Comparison of ENCODE assay signal across 8 mouse cellular contexts in genomic region chr15:27715331-27715730, GRCm38 (mm10). TPM values are rescaled to one million over a fixed set of nuclear protein-coding genes. Genes with fewer than 3 reads are reported as not detected.
DNase-seq lines count a peak whose midpoint lies in the region; ATAC-seq lines count a peak whose summit lies in the region.

No protein-coding gene starts in this region.

- no peaks in the 10 kb centered on the region for H3K27me3 ChIP-seq in heart, embryonic 14.5 days (ENCODE audit: control insufficient read depth, insufficient read depth, low read length)

- WGBS in heart, embryonic 14.5 days = 33% methylated on average over 3 of the region's 3 CpGs

- no peak overlapping the region for H3K4me2 ChIP-seq in heart, embryonic 14.5 days (ENCODE audit: low read length)

- 0 out of 2 replicates have a peak overlapping the region, but pooled peaks have one; percentile 38 for H3K9ac ChIP-seq in heart, embryonic 14.5 days (ENCODE audit: low read length)

- no peaks in the 10 kb centered on the region for H3K9me3 ChIP-seq in heart, embryonic 14.5 days (ENCODE audit: control insufficient read depth, low read length)

- ATAC-seq in heart, embryonic 14.5 days (ENCODE audit: insufficient number of reproducible peaks, insufficient read depth, low FRiP score, low read depth) = no peak

- intact Hi-C loops in left cerebral cortex, postnatal 25 days (cut with DNase I) = loop anchor here (1.0 to 10.0 kb wide), 2 partner anchors 56 to 401 kb away; no protein-coding TSS in a partner anchor

- H3K27ac ChIP-seq in heart, embryonic 14.5 days (replicated peaks in 1 of 2; ENCODE audit: control insufficient read depth in 1 of 2, insufficient read depth in 1 of 2, low read depth in 2 of 2, low read length in 2 of 2) = no peak overlapping the region

- H3K4me3 ChIP-seq in heart, embryonic 14.5 days (ENCODE audit: control insufficient read depth in 1 of 2, insufficient read depth in 1 of 2, low read depth in 1 of 2, low read length in 2 of 2) = no peak overlapping the region

- H3K36me3 ChIP-seq in heart, embryonic 14.5 days (ENCODE audit: control insufficient read depth, insufficient read depth, low read length) = no peaks in the 10 kb centered on the region

- no peaks in the 10 kb centered on the region for H3K4me1 ChIP-seq in heart, embryonic 14.5 days (ENCODE audit: control insufficient read depth in 2 of 2, insufficient read depth in 2 of 2, low read length in 2 of 2)

- no peak for DNase-seq in heart, adult 11 months
- peak; percentile 56 to 57 for DNase-seq in B cell, adult 2 months
- peak; percentile 73 for DNase-seq in NIH3T3 (ENCODE audit: low read depth)
- peak; percentile 34 to 35 for DNase-seq in frontal cortex, postnatal 25 days (ENCODE audit: low spot score in 2 of 2)
- DNase-seq in left cerebral cortex, postnatal 25 days (ENCODE audit: low spot score in 2 of 2) = peak; percentile 65 to 83
- peak; percentile 52 for DNase-seq in retina, embryonic 14.5 days (ENCODE audit: low spot score)
- no peak for DNase-seq in urinary bladder, postnatal 10 days (ENCODE audit: low spot score)

RNA-seq across cellular contexts. Expression of gene Otulinl, which starts 34.0 kb away (rescaled TPM):
- 4.4 and 4.7 TPM in 2 replicates for polyA plus RNA-seq in heart, embryonic 14.5 days (2014; fragmentation: Nextera tagmentation; extraction: Ambion mirVana)
- 10 to 100 TPM; 32.3 to 38.7 TPM for total RNA-seq in left cerebral cortex, postnatal 25 days (2021)

Comparison
In these comparisons a context has a peak if more than half of its experiments do, and no peak if none do; other contexts are left out.
1. DNase-seq: peak in B cell, adult 2 months (2 of 2), NIH3T3 (single experiment), frontal cortex, postnatal 25 days (2 of 2), left cerebral cortex, postnatal 25 days (2 of 2) and retina, embryonic 14.5 days (single experiment); none in heart, adult 11 months (single experiment) and urinary bladder, postnatal 10 days (single experiment).